Mouse (Mus musculus) thymus, adult 2 months (tissue): ENCODE results near the gene Luzp4.
"Not testable (repeated sequence)": the region's sequence is repeated elsewhere in the genome, so short reads cannot be mapped to it uniquely, and the experiment has no call there.

ENCODE experiments used
- CTCF ChIP-seq: fragments of 200-500 bp; IDR thresholded peaks from 2 replicates; pipeline ENCODE4 v1.5.1; 2012; ENCODE audit warnings: mild to moderate bottlenecking, control low read depth, low read length, moderate library complexity, borderline replicate concordance; ENCODE audit not compliant: control insufficient read depth, poor library complexity, insufficient read depth; ENCODE audit errors: extremely low read depth
- POLR2A ChIP-seq: fragments of 200-500 bp; IDR thresholded peaks from 2 replicates; pipeline ENCODE4 v1.6.1; 2012; ENCODE audit warnings: mild to moderate bottlenecking, low read length, control low read depth, moderate library complexity; ENCODE audit not compliant: control insufficient read depth, poor library complexity, insufficient read depth; ENCODE audit errors: extremely low read depth

- TF ChIP-seq CTCF, POLR2A: not testable (repeated sequence)
Measured at GRCm38 (mm10) chrX:148857340-148857739, at the start of gene Luzp4.
